Mouse (Mus musculus): ENCODE data around the gene Dennd4a.

The Dennd4a gene

DNA sequence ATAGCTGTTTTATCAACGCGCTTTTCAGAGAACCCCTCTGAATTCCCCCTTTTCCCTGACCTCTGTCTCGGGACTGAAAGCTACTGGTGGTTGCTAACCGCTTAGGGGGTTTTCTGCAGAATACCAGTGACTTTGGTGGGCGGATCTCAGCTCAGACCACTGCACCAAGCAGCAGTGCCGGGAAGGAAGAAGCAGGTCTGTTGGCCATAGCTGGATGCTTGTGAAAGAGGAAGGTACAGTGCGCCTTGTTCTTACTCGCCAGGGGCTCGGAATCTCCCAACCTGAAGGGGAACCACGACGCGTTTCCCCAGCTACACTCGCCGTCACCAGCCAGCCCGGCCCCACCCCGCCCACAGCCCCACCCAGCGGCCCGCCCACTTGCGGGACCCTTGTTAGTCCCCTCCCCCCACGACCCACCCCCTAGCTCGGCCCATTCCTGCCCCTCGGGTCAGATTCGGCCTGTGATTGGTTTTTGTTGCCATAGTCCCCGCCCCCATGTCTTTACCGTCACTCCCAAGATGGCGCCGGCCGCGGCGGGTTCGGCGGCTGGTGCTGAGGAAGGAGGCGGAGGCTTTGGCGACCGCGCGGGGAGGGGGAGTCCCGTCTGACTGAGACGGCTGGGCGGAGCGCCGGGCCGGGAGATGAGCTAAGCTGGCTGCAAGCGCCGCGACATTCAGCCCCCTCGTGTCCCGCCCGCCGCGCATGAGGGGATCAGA is at the start of gene Dennd4a:
TSS of gene Dennd4a (plus strand) at position 519 of the 716 bp plus-strand sequence.
- peak; percentile 99 for DNase-seq (ENCODE audit: low read depth, low spot score)

DNA sequence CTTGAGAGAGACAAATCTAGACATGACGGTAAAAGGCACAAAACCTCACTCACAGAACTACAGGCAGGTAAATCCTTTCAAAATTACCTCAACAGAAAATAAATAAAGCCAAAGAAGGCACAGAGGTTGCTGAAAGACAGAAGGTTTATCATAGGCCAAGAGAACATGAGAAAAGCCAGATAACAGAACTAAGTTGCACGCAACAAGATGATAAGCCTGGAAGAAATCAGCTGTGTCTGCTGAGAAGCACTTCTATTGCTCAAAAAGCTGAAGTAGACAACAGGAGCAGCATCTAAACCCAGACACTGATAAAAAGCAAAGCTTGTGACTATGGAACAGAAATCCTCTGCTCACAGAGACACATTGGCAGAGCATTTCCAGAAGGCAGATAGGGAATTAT is 46.3 kb upstream of the Dennd4a start:
- Histone ChIP-seq H3K36me3 (ENCODE audit: control insufficient read depth, insufficient read depth, low read length, poor library complexity, severe bottlenecking) (no peaks in the 10 kb centered on the region), H3K27me3 (ENCODE audit: control insufficient read depth, insufficient read depth, low read length, poor library complexity, severe bottlenecking) (no peaks in the 10 kb centered on the region)
- no peak for DNase-seq (ENCODE audit: low read depth, low spot score)

More for the DNA sequence above, at the start of gene Dennd4a:
- Histone ChIP-seq H3K27me3 (ENCODE audit: control insufficient read depth, insufficient read depth, low read length, poor library complexity, severe bottlenecking) (no peaks in the 10 kb centered on the region), H3K36me3 (ENCODE audit: control insufficient read depth, insufficient read depth, low read length, poor library complexity, severe bottlenecking) (no peaks in the 10 kb centered on the region)

DNA sequence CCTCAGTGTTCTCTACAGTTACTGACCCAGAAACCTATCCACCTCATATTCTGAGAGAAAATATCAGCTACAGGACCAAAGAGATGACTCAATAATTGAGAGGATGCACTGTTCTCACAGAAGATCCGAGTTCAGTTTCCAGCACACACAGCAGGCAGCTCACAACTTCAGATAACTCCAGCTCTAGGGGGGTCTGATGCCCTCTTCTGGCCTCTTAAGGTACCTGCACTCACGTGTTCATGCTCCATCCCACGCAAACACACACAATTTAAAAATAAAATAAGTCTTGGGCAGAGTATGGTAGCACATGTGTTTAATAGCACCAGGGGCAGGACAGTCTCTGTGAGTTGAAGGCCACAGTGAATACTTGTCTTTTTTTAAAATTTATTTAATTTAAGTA is 45.0 kb upstream of the Dennd4a start:
- no peaks in the 10 kb centered on the region for H3K36me3 ChIP-seq (ENCODE audit: control insufficient read depth, insufficient read depth, low read length, poor library complexity, severe bottlenecking)
- DNase-seq (ENCODE audit: low read depth, low spot score): no peak

DNA sequence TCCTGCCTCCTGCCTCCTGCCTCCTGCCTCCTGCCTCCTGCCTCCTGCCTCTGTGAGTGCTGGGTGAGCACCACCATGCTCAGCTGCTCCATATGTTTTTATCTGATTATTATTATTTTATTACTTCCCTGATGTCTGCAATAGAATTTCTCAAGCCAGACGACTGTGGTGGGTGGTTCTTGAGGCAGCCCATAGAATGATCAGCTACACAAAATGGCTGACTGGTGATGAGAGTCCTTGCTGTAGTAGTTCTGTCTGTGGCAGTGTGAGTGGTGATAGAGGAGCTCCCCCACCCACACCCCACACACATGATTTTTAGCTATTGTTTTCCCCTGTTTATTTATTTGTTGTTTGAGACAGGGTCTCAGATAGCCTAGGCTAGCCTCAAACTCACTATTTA is 43.3 kb upstream of the Dennd4a start:
- Histone ChIP-seq H3K27me3 (ENCODE audit: control insufficient read depth, insufficient read depth, low read length, poor library complexity, severe bottlenecking) (no peaks in the 10 kb centered on the region), H3K36me3 (ENCODE audit: control insufficient read depth, insufficient read depth, low read length, poor library complexity, severe bottlenecking) (no peaks in the 10 kb centered on the region)
- DNase-seq (ENCODE audit: low read depth, low spot score): no peak

More for the DNA sequence above, 45.0 kb upstream of the Dennd4a start:
- H3K27me3 ChIP-seq (ENCODE audit: control insufficient read depth, insufficient read depth, low read length, poor library complexity, severe bottlenecking): no peaks in the 10 kb centered on the region

DNA sequence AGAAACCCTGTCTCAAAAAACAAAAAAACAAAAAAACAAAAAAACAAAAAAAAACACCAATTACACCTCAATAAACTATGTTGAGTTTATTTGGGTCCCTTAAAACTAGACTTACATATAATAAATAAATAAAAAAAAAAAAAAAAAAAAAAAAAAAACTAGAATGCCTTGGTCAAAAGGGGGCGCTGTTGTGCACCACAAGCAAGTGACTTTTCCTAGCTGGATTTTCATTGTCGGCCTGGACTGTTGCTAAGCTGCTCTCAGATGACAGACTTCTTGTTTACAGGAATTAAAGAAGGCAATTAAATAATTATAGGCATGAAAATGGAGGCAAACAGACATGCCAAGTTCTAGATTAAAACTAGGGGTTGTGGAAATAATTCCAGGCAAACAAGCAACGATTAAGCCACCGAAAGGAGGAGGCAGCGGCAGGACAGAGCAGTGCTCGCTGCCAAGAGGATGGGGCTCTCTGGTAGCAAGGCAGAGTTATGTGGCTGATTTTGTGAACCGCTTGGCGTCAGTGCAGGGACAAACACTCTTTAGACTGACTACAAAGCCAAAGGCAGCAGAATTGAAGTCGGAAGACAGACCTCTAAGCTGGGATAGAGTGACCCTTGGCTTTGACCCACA is 42.0 kb upstream of the Dennd4a start:
- Histone ChIP-seq H3K27me3 (ENCODE audit: control insufficient read depth, insufficient read depth, low read length, poor library complexity, severe bottlenecking) (no peaks in the 10 kb centered on the region), H3K36me3 (ENCODE audit: control insufficient read depth, insufficient read depth, low read length, poor library complexity, severe bottlenecking) (no peaks in the 10 kb centered on the region)
- peak; percentile 76 for DNase-seq (ENCODE audit: low read depth, low spot score)

DNA sequence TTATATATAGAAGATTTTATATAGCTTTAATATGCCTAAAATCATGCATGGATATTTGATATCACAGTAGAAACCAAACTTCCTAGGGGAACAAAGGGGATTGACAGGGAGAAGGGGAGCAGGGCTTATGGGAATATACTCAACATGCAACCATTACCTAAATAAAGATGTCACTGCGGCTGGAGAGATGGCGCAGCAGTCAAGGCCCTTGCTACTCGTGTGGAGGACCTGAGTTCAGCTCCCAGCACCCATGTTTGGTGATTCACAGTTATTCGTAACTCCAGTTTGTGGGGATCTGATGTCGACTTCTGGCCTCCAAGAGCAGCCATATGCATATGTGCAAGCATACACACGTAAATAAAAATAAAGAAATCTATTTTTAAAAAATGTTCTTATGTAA is 41.2 kb upstream of the Dennd4a start:
- Histone ChIP-seq H3K27me3 (ENCODE audit: control insufficient read depth, insufficient read depth, low read length, poor library complexity, severe bottlenecking) (no peaks in the 10 kb centered on the region), H3K36me3 (ENCODE audit: control insufficient read depth, insufficient read depth, low read length, poor library complexity, severe bottlenecking) (no peaks in the 10 kb centered on the region)
- DNase-seq (ENCODE audit: low read depth, low spot score): no peak

DNA sequence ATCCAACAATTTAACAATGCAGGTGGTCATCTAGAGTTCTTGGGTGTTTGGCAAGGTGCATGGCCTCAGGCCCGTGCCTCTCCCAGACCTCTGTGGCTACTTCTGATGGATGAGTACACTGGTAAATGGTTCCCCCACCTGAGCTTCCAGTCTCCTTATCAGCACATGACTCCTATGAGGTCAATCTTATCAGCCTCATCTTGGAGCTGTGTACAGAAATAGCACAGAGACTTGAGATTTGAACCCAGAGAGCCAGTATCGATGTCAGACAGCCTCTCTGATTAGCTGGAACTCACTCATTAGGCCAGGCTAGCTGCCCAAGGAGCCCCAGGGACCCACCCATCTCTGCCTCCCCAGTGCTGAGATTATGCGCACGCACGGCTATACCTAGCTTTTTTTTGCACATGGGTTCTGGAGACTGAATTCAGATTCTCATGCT is 40.7 kb upstream of the Dennd4a start:
- no peak for DNase-seq (ENCODE audit: low read depth, low spot score)
- Histone ChIP-seq H3K27me3 (ENCODE audit: control insufficient read depth, insufficient read depth, low read length, poor library complexity, severe bottlenecking) (no peaks in the 10 kb centered on the region), H3K36me3 (ENCODE audit: control insufficient read depth, insufficient read depth, low read length, poor library complexity, severe bottlenecking) (no peaks in the 10 kb centered on the region)

DNA sequence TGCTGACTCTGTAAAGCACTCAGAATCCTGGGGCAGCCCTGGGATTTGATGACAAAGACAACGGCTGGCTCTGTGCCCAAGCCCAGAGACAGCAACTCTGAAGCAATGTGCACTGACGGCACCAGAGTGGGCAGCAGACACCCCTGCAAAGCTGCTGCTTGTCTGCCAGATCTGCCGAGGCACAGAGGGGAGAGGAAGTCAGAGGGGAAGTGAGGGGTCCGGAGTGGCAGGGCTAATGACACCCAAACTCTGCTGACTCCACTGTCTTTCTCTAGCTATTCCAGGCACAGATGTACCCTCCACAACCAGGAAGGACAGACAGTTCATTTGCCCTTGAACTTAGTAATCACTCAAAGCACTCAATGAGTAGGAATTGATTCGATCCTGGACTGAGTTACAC is 39.9 kb upstream of the Dennd4a start:
- Histone ChIP-seq H3K36me3 (ENCODE audit: control insufficient read depth, insufficient read depth, low read length, poor library complexity, severe bottlenecking) (no peaks in the 10 kb centered on the region), H3K27me3 (ENCODE audit: control insufficient read depth, insufficient read depth, low read length, poor library complexity, severe bottlenecking) (no peaks in the 10 kb centered on the region)
- no peak for DNase-seq (ENCODE audit: low read depth, low spot score)

DNA sequence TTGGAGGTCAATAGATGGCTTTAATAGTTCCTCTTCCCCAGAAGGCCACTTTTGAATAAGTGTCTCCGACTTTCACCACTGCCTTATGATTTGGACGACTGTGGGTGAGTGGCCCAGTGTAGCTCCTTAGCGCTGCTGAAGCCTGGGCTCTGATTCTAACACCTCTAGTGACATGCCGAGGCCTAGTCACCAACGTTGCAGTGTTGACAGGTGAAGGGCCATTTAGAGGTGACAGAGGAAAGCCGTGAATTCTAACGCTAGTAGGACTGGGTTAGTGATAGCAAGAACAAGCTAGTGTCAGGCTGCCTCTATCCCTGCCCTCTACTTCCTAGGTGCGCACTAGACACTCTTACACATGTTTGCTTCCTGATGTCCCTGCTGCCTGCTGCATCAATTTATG is 37.9 kb upstream of the Dennd4a start:
- DNase-seq (ENCODE audit: low read depth, low spot score): no peak
- H3K27me3 ChIP-seq (ENCODE audit: control insufficient read depth, insufficient read depth, low read length, poor library complexity, severe bottlenecking): no peaks in the 10 kb centered on the region
- H3K36me3 ChIP-seq (ENCODE audit: control insufficient read depth, insufficient read depth, low read length, poor library complexity, severe bottlenecking): no peaks in the 10 kb centered on the region

DNA sequence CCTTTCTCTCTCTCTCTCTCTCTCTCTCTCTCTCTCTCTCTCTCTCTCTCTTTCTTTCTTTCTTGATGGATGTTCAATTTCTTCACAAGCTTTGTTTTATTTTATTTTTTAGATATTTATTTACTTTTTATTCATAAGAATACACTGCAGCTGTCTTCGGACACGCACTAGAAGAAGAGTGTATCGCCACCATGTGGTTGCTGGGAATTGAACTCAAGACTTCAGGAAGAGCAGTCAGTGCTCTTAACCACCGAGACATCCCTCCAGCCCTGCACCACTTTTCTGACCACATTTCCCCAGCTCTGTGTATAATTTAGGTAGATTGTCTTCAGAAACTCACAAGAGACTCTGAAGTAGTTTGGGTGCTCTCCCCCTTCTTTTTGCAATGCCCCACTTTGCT is 37.2 kb upstream of the Dennd4a start:
- no peaks in the 10 kb centered on the region for H3K27me3 ChIP-seq (ENCODE audit: control insufficient read depth, insufficient read depth, low read length, poor library complexity, severe bottlenecking)
- no peaks in the 10 kb centered on the region for H3K36me3 ChIP-seq (ENCODE audit: control insufficient read depth, insufficient read depth, low read length, poor library complexity, severe bottlenecking)
- DNase-seq (ENCODE audit: low read depth, low spot score): no peak

DNA sequence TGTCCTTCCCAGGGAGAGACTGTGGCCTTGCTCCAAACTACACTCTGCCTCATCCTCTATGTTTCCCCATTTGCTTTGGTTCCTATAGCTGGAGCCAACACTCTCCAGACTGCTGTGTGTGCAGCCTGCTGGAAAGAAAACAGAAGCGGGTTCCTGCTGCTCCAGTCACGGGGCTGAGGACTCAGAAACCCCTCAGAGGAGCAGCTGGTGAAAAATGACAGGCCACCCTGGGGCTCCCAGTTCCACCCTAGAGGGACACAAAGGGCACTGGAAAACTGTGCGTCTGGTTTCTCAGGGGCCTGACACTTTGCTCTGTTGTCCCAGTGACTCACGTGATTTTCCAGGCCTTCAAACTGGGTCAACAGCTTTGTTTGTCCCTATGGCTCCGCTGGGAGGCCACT is 36.7 kb upstream of the Dennd4a start:
- Histone ChIP-seq H3K36me3 (ENCODE audit: control insufficient read depth, insufficient read depth, low read length, poor library complexity, severe bottlenecking) (no peaks in the 10 kb centered on the region), H3K27me3 (ENCODE audit: control insufficient read depth, insufficient read depth, low read length, poor library complexity, severe bottlenecking) (no peaks in the 10 kb centered on the region)
- DNase-seq (ENCODE audit: low read depth, low spot score): no peak

DNA sequence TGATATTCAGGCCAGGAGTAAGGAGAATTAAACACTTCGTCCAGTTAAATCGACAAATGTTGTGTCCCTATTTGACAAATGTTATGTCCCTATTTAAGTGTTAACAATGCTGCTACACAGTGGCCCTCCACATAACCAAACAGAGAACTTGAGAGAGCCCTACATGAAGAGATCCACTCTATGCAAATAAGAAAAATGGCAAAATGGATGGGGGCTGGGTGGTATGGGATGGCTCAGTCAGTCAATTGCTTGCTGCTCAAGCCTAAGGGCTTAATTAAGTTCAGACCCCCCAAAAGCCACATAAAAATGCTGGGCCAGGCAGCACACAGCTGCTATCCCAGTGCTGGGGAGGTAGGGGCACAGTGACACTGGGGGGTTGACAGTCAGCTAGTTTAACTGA is 36.3 kb upstream of the Dennd4a start:
- no peak for DNase-seq (ENCODE audit: low read depth, low spot score)
- no peaks in the 10 kb centered on the region for H3K27me3 ChIP-seq (ENCODE audit: control insufficient read depth, insufficient read depth, low read length, poor library complexity, severe bottlenecking)
- H3K36me3 ChIP-seq (ENCODE audit: control insufficient read depth, insufficient read depth, low read length, poor library complexity, severe bottlenecking): no peaks in the 10 kb centered on the region

DNA sequence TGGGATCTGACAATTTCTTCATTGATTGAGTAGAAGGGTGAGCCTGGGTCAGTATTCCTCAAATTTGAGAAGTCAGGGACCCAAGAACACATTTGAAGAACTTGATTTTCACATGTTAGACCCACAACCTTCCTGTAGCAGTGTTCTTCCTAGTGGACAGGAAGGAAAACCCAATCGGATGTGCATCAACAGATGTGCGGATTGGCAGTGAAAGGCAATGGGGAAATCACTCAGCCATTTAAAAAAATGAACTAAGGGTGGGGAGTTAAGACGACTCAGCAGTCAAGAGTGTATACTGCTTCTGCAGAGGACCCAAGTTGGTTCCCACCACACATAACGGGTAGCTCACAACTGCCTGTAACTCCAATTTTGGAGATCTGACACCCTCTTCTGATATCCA is 35.6 kb upstream of the Dennd4a start:
- Histone ChIP-seq H3K27me3 (ENCODE audit: control insufficient read depth, insufficient read depth, low read length, poor library complexity, severe bottlenecking) (no peaks in the 10 kb centered on the region), H3K36me3 (ENCODE audit: control insufficient read depth, insufficient read depth, low read length, poor library complexity, severe bottlenecking) (no peaks in the 10 kb centered on the region)
- DNase-seq (ENCODE audit: low read depth, low spot score): no peak

DNA sequence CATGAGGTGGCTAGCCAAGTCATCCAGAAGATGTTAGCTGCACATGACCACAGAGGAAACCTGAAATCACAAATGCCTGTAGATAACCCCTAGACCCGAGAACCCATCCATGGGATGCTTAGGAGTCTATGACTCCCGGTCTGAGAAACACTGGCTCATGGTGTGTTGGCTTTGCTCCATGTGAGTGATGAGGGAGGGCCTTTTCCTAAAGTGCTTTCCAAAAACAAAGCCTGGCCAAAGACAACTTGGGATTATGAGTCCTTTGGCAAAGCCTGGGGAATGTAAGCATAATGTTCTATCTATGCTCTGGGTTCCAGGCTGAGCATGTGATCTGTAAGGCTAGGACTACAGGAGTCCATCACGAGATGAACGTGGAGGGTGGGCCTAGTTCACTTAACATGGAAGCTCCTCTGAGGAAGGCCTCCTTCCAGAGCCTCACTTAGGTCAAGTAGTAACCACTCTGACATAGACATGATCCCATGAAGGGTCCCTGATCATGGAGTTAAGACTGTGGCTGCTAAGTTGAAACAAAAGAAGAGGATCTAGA is 33.6 kb upstream of the Dennd4a start:
- H3K36me3 ChIP-seq (ENCODE audit: control insufficient read depth, insufficient read depth, low read length, poor library complexity, severe bottlenecking): no peaks in the 10 kb centered on the region
- DNase-seq (ENCODE audit: low read depth, low spot score): no peak
- H3K27me3 ChIP-seq (ENCODE audit: control insufficient read depth, insufficient read depth, low read length, poor library complexity, severe bottlenecking): no peaks in the 10 kb centered on the region

DNA sequence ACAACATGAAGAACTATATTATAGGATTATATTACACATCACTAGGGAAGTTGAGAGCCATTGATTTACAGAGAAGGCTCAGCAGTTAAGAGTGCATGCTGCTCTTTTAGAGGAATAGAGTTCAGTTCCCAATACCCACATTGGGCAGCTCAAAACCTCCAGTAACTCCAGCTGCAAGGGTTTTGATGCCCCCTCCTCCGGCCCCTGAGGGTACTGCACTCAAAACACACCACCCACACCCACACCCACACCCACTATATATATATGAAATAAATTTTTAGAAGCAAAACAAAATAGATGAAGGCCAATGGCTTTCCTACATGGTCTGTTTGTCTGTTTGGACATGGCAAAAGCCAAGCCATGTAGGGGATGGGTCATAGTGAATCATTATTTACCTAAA is 33.0 kb upstream of the Dennd4a start:
- DNase-seq (ENCODE audit: low read depth, low spot score): no peak
- no peaks in the 10 kb centered on the region for H3K27me3 ChIP-seq (ENCODE audit: control insufficient read depth, insufficient read depth, low read length, poor library complexity, severe bottlenecking)
- no peaks in the 10 kb centered on the region for H3K36me3 ChIP-seq (ENCODE audit: control insufficient read depth, insufficient read depth, low read length, poor library complexity, severe bottlenecking)

Data from splenic B cell, adult 2 months (primary cell).